Comparison of ENCODE assay signal across 15 mouse cellular contexts in genomic region chr14:113656864-113657263, GRCm38 (mm10).
"Had no signal": no experiment of that assay in that cellular context is flagged by ENCODE, and none has a peak within 500 bp of the region (broad histone marks: within the 10 kb centered on the region; RNA-seq: fewer than 3 reads in every experiment).

No protein-coding gene starts in this region.

- H3K27ac ChIP-seq: liver, embryonic 13.5 days; midbrain, embryonic 12.5 days; neural tube, embryonic 12.5 days; neural tube, embryonic 15.5 days; stomach, embryonic 15.5 days had no signal

- H3K36me3 ChIP-seq: liver, embryonic 13.5 days; midbrain, embryonic 12.5 days; neural tube, embryonic 12.5 days; neural tube, embryonic 15.5 days; stomach, embryonic 15.5 days had no signal

- H3K4me1 ChIP-seq: liver, embryonic 13.5 days; midbrain, embryonic 12.5 days; neural tube, embryonic 12.5 days; neural tube, embryonic 15.5 days; stomach, embryonic 15.5 days had no signal

- H3K4me2 ChIP-seq: liver, embryonic 13.5 days; midbrain, embryonic 12.5 days; neural tube, embryonic 12.5 days; neural tube, embryonic 15.5 days; stomach, embryonic 15.5 days had no signal

- H3K9ac ChIP-seq: liver, embryonic 13.5 days; midbrain, embryonic 12.5 days; neural tube, embryonic 12.5 days; neural tube, embryonic 15.5 days; stomach, embryonic 15.5 days had no signal

- H3K27me3 ChIP-seq: liver, embryonic 13.5 days; midbrain, embryonic 12.5 days; neural tube, embryonic 12.5 days; neural tube, embryonic 15.5 days; stomach, embryonic 15.5 days had no signal

- DNase-seq: kidney, adult 9 months; kidney, postnatal 14 days; kidney, postnatal 4 days; liver, embryonic 13.5 days; lung, adult 2 months; lung, postnatal 14 days; lung, postnatal 4 days; right cerebral cortex, adult 18-20 months; right cerebral cortex, postnatal 14 days; right cerebral cortex, postnatal 4 days; thymus, postnatal 25 days had no signal

- H3K4me3 ChIP-seq: liver, embryonic 13.5 days; midbrain, embryonic 12.5 days; neural tube, embryonic 12.5 days; neural tube, embryonic 15.5 days; stomach, embryonic 15.5 days had no signal

- H3K9me3 ChIP-seq: liver, embryonic 13.5 days; midbrain, embryonic 12.5 days; neural tube, embryonic 12.5 days; neural tube, embryonic 15.5 days; stomach, embryonic 15.5 days had no signal
